Mouse (Mus musculus) limb, embryonic 14.5 days (tissue): ENCODE results near the gene Dnajc24. TPM values are rescaled to one million over a fixed set of nuclear protein-coding genes. Genes with fewer than 3 reads are reported as not detected.
A peak's percentile ranks its signal among the peaks of the same experiment; 100 is the strongest.

Source experiments
- ATAC-seq: fragments of 200-750 bp; cut with Nextera tagmentation; 2 replicates; pipeline ENCODE4 v1.8.0; 2017; ENCODE audit warnings: low read depth, moderate number of reproducible peaks, moderate TSS enrichment; ENCODE audit not compliant: low FRiP score
- DNase-seq: peaks from one replicate; pipeline ENCODE4 v3.0.0-alpha.2; 2015; ENCODE audit warnings: low spot score
- H3K27ac ChIP-seq: fragments of 300-500 bp; sonication (generic); replicated peaks from 2 replicates; pipeline ENCODE4 v1.5.1; 2014; ENCODE audit warnings: low read depth, mild to moderate bottlenecking, low read length, moderate library complexity, mixed read lengths
- H3K27me3 ChIP-seq: fragments of 300-500 bp; sonication (generic); 2 replicates; pipeline ENCODE4 v1.6.1; 2014; ENCODE audit warnings: low read length, mixed read lengths; ENCODE audit not compliant: control insufficient read depth, insufficient read depth
- H3K36me3 ChIP-seq: fragments of 300-500 bp; sonication (generic); 2 replicates; pipeline ENCODE4 v1.6.1; 2014; ENCODE audit warnings: mild to moderate bottlenecking, low read length, moderate library complexity, mixed read lengths; ENCODE audit not compliant: control insufficient read depth, insufficient read depth
- H3K4me1 ChIP-seq: fragments of 300-500 bp; sonication (generic); 2 replicates; pipeline ENCODE4 v1.6.1; 2014; ENCODE audit warnings: antibody characterized with exemption, low read length, mixed read lengths; ENCODE audit not compliant: control insufficient read depth, insufficient read depth
- H3K4me2 ChIP-seq: fragments of 300-500 bp; sonication (generic); replicated peaks from 2 replicates; pipeline ENCODE4 v1.6.1; 2014; ENCODE audit warnings: low read depth, mild to moderate bottlenecking, low read length, moderate library complexity; ENCODE audit not compliant: severe bottlenecking
- H3K4me3 ChIP-seq: fragments of 300-500 bp; sonication (generic); replicated peaks from 2 replicates; pipeline ENCODE4 v1.5.1; 2014; ENCODE audit warnings: low read length
- H3K9ac ChIP-seq: fragments of 300-500 bp; sonication (generic); 2 replicates; pipeline ENCODE4 v1.6.1; 2014; ENCODE audit warnings: mild to moderate bottlenecking, low read depth, low read length, moderate library complexity; ENCODE audit not compliant: severe bottlenecking
- H3K9me3 ChIP-seq: fragments of 300-500 bp; sonication (generic); 2 replicates; pipeline ENCODE4 v1.6.1; 2016; ENCODE audit warnings: low read length; ENCODE audit not compliant: control insufficient read depth
- POLR2A ChIP-seq: fragments of 200-500 bp; IDR thresholded peaks from 2 replicates; pipeline ENCODE4 v1.8.0; 2012; ENCODE audit warnings: inconsistent platforms, mild to moderate bottlenecking, moderate library complexity, borderline replicate concordance; ENCODE audit not compliant: insufficient read depth, insufficient read length; ENCODE audit errors: extremely low read depth
- WGBS: fragments of 180-500 bp; shearing (Covaris S2); extraction: QIAGEN DNeasy Blood & Tissue Kit; methylation state at CpG from one replicate; pipeline ENCODE4 v1.1.7; 2014; 5-methylcytosine and 5-hydroxymethylcytosine counted together
- polyA plus RNA-seq, 2 experiments: library from polyadenylated mRNA; depleted of rRNA in 1 of 2; stranded (reverse) in 1 of 2; unstranded in 1 of 2; fragments of >200 nt; fragmentation: Nextera tagmentation in 1 of 2; extraction: Ambion mirVana in 1 of 2; gene quantifications; 2 replicates each; pipeline versions ENCODE4 v1.2.1 to v1.2.3; 2012 to 2014

The Dnajc24 gene
- polyA plus RNA-seq (2012; rRNA removed) (21.7 and 29.3 TPM in 2 replicates), polyA plus RNA-seq (2014; fragmentation: Nextera tagmentation; extraction: Ambion mirVana) (29.6 and 30.2 TPM in 2 replicates)

GRCm38 (mm10) chr2:106002835-106003739 is at the start of gene Dnajc24:
Gene Dnajc24, minus strand, starts transcription at chr2:106003549.
- Histone ChIP-seq H3K27ac (0 out of 2 replicates have a peak within 1 kb of the TSS, but pooled peaks have one; percentile 54), H3K4me1 (no peaks in the 10 kb centered on the region), H3K36me3 (peaks cover 4% of the 10 kb centered on the region; the same call in 1 of the 2 replicates), H3K9me3 (no peaks in the 10 kb centered on the region), H3K9ac (peak within 1 kb of the TSS; percentile 82), H3K4me2 (peak within 1 kb of the TSS; percentile 59), H3K4me3 (peak within 1 kb of the TSS; percentile 78), H3K27me3 (no peaks in the 10 kb centered on the region)
- TF ChIP-seq POLR2A: peak; percentile 71; the same call in 1 of the 2 replicates
- WGBS: 2% methylated on average over 44 of the region's 44 CpGs
- peak; percentile 97 for ATAC-seq
- peak; percentile 95 for DNase-seq

- H3K4me2 ChIP-seq: no peak overlapping the region
- H3K4me3 ChIP-seq: no peak overlapping the region
- ATAC-seq: no peak
- H3K4me1 ChIP-seq: no peaks in the 10 kb centered on the region
- TF ChIP-seq POLR2A: no peak
- no peaks in the 10 kb centered on the region for H3K36me3 ChIP-seq
- H3K27ac ChIP-seq: no peak overlapping the region
- no peak for DNase-seq
- WGBS: 59% methylated on average over 4 of the region's 4 CpGs
- no peaks in the 10 kb centered on the region for H3K27me3 ChIP-seq
- no peak overlapping the region for H3K9ac ChIP-seq
- no peaks in the 10 kb centered on the region for H3K9me3 ChIP-seq
These were observed 43.3 kb upstream of the Dnajc24 start for GRCm38 (mm10) chr2:106046686-106047085.

GRCm38 (mm10) chr2:106042495-106042894 is 39.1 kb upstream of the Dnajc24 start:
- Histone ChIP-seq H3K4me1 (no peaks in the 10 kb centered on the region), H3K27ac (no peak overlapping the region), H3K4me3 (no peak overlapping the region), H3K9ac (no peak overlapping the region), H3K27me3 (no peaks in the 10 kb centered on the region), H3K9me3 (no peaks in the 10 kb centered on the region), H3K4me2 (no peak overlapping the region), H3K36me3 (no peaks in the 10 kb centered on the region)
- no peak for TF ChIP-seq POLR2A
- DNase-seq (no peak), ATAC-seq (no peak)
- 79% methylated on average over 7 of the region's 7 CpGs for WGBS

GRCm38 (mm10) chr2:106041961-106042360 is 38.6 kb upstream of the Dnajc24 start:
- Histone ChIP-seq H3K27ac (no peak overlapping the region), H3K27me3 (no peaks in the 10 kb centered on the region), H3K4me3 (no peak overlapping the region), H3K9ac (no peak overlapping the region), H3K36me3 (no peaks in the 10 kb centered on the region), H3K4me1 (no peaks in the 10 kb centered on the region), H3K9me3 (no peaks in the 10 kb centered on the region), H3K4me2 (no peak overlapping the region)
- WGBS: 87% methylated on average over 5 of the region's 5 CpGs
- TF ChIP-seq POLR2A: no peak
- DNase-seq (no peak), ATAC-seq (no peak)

- WGBS: 58% methylated on average over 4 of the region's 4 CpGs
- no peak for TF ChIP-seq POLR2A
- Histone ChIP-seq H3K4me2 (no peak overlapping the region), H3K36me3 (no peaks in the 10 kb centered on the region), H3K9me3 (no peaks in the 10 kb centered on the region), H3K4me1 (no peaks in the 10 kb centered on the region), H3K27me3 (no peaks in the 10 kb centered on the region), H3K9ac (no peak overlapping the region), H3K4me3 (no peak overlapping the region), H3K27ac (no peak overlapping the region)
- ATAC-seq (no peak), DNase-seq (no peak)
These were observed 34.9 kb upstream of the Dnajc24 start for GRCm38 (mm10) chr2:106038286-106038685.
